ENCODE assay signal across 15 mouse cellular contexts in genomic region chr2:72025660-72026059, GRCm38 (mm10). TPM values are rescaled to one million over a fixed set of nuclear protein-coding genes. Genes with fewer than 3 reads are reported as not detected.
"Had no signal": no experiment of that assay in that cellular context is flagged by ENCODE, and none has a peak within 500 bp of the region (broad histone marks: within the 10 kb centered on the region; RNA-seq: fewer than 3 reads in every experiment).

No protein-coding gene starts in this region.

- H3K4me3 ChIP-seq: lung, embryonic 15.5 days; megakaryocyte, embryonic 14.5 days; midbrain, embryonic 13.5 days; midbrain, embryonic 15.5 days; neural tube, embryonic 12.5 days; stomach, embryonic 15.5 days had no signal

- H3K27ac ChIP-seq: lung, embryonic 15.5 days; macrophage; midbrain, embryonic 13.5 days; midbrain, embryonic 15.5 days; neural tube, embryonic 12.5 days; stomach, embryonic 15.5 days; stomach, postnatal 0 days had no signal

- DNase-seq: lung, adult 2 months; lung, postnatal 14 days; lung, postnatal 36 days; right cerebral cortex, postnatal 14 days; thymus, adult 2 months; thymus, postnatal 25 days; thymus, postnatal 4 days had no signal

- H3K4me1 ChIP-seq: lung, embryonic 15.5 days; midbrain, embryonic 13.5 days; midbrain, embryonic 15.5 days; neural tube, embryonic 12.5 days; stomach, embryonic 15.5 days had no signal

- H3K27me3 ChIP-seq: lung, embryonic 15.5 days; midbrain, embryonic 13.5 days; midbrain, embryonic 15.5 days; neural tube, embryonic 12.5 days; stomach, embryonic 15.5 days had no signal

RNA-seq across cellular contexts. Expression of gene Rapgef4, which starts 44.6 kb away (rescaled TPM):
- polyA plus RNA-seq: macrophage had no signal
